Mouse (Mus musculus) cerebellum, adult 2 months (tissue): ENCODE measurements at regions not wholly inside any gene's neighbourhood (a gene's known extent, or its start where the extent isn't known, plus 50 kb on each side); places are given as distances from the start of the nearest gene placed in this dataset.

ENCODE experiments used
- CTCF ChIP-seq: fragments of 200-500 bp; IDR thresholded peaks from 2 replicates; pipeline ENCODE4 v1.5.1; 2011; ENCODE audit warnings: low read depth, mild to moderate bottlenecking, control low read depth, low read length, moderate library complexity, borderline replicate concordance; ENCODE audit not compliant: insufficient read depth
- POLR2A ChIP-seq: fragments of 200-500 bp; IDR thresholded peaks from 2 replicates; pipeline ENCODE4 v1.6.1; 2011; ENCODE audit warnings: low read length, control low read depth, borderline replicate concordance; ENCODE audit not compliant: insufficient read depth

GRCm38 (mm10) chr13:72283701-72284100 lies 320.2 kb upstream of the Irx1 start:
- TF ChIP-seq POLR2A (no peak), CTCF (no peak)
